Mouse (Mus musculus) left cerebral cortex, postnatal 4 days (tissue): ENCODE data around the gene Rtl3. TPM values are rescaled to one million over a fixed set of nuclear protein-coding genes. Genes with fewer than 3 reads are reported as not detected.

ENCODE experiments used
- DNase-seq: peaks from one replicate; pipeline ENCODE4 v3.0.0-alpha.2; 2022
- intact Hi-C: fragments of 180-260 bp; cut with DNase I; formaldehyde crosslinking; loops from one replicate; pipeline ENCODE4 v1.15.1; 2025
- total RNA-seq, 2 experiments: library from RNA; stranded (reverse); gene quantifications; 2 replicates each; pipeline ENCODE4 v1.2.3; 2021

Gene Rtl3
- under 1 TPM; 0.50 to 0.54 TPM for total RNA-seq

DNA sequence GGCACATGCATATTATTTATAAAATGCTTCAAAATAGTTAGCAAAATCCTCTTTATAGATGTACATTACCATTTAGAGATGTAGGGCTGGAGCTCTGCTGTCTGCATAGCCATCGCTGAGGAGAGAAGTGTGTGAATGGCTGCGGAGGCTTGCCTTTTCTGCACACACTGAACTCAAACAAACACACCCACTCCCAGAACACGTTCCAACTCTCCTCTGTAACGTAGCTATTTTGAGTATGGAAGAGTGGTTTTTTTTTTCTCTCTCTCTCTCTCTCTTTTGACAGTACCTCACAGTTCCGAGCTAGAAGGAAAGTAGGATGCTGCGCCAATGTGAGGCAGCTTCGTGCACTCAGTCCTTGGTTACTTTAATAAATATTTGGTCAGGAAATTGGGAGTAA lies at the start of gene Rtl3:
Rtl3 (minus strand) TSS at position 236 of the 400 bp plus-strand sequence.
- intact Hi-C loops, result no loop called here
- no peak for DNase-seq

- intact Hi-C loops, result no loop called here
Measured at GRCm38 (mm10) chrX:106872315-106872714, 31.9 kb upstream of the Rtl3 start.

DNA sequence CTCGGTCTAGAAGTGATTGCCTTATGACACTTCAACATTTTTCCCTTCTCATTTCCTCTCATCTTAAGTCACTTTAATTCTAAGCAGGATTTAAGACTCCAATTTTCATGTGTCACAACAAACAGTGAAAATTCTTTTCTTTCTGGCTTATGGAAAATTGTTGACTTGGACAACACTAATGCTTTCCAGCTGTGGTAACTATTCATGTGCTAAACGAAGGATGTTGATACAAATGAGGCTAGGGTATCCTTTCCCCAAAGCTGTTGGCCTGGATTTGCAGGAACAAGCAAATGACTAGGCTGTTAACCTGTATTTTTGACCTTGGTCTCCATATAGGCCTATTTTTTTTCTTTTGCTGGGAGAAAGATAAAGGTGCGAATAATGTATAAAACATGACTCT lies 31.4 kb upstream of the Rtl3 start:
- intact Hi-C loops, result no loop called here
- no peak for DNase-seq

More at GRCm38 (mm10) chrX:106872315-106872714, 31.9 kb upstream of the Rtl3 start:
- no peak for DNase-seq

DNA sequence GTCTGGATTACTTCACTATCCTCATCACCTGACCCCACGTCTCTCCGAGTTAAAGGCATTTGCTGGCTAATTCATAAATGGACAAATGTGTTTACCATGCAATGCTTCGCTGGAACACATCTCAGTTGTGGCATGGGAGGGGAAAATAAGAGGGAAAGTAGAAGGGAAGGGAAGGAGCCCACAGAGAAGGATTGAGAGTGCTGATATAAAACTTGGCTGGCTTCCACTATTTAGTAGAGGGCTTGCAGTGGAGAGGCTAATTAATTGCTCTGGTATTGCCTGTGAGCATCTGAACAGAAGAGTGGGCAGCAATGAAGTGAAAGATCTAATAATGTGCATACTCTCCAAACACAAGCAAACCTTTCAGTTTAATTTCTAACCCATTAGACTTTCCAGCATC lies 31.0 kb upstream of the Rtl3 start:
- DNase-seq, result no peak
- intact Hi-C loops, result no loop called here

DNA sequence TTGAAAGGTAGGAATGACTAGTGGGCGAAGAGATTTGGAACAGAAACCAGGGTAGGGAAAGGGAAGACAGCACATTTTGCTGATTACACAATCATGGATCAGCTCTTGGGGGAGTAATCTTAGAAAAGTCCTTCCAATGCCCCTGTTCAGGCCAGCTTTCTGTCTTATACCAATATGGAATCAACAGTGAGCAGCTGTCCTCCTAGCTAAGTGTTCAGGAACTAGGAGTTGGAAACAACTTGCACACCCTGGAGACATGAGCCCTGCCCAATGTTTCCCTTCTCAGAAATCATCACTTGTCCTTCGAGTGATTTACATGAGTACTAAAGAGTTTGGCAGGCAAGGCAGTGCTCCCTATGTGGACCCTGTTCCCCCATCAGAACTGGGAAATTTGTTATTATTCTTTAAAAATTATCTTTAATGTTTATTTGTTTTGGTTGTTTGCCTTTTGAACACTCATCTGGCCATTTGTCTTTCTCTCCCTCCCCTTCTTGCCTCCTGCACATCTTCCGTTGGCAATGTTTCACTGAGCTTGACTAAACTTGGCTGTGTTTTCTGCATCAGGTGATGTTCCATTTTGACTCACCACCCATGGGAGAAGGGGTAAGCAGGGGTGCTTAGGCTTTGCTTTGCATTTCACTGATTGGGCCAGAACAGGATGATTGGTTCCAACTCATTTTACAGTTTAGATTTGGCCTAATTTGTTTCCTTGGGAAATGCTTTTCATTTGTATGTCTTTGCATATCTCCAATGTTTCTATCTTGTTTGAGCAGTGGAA lies 13.3 kb upstream of the Rtl3 start:
- intact Hi-C loops, result no loop called here
- DNase-seq, result no peak

GRCm38 (mm10) chrX:106839591-106839990 lies 853 bp downstream of the Rtl3 start:
- intact Hi-C loops, result no loop called here
- no peak for DNase-seq

DNA sequence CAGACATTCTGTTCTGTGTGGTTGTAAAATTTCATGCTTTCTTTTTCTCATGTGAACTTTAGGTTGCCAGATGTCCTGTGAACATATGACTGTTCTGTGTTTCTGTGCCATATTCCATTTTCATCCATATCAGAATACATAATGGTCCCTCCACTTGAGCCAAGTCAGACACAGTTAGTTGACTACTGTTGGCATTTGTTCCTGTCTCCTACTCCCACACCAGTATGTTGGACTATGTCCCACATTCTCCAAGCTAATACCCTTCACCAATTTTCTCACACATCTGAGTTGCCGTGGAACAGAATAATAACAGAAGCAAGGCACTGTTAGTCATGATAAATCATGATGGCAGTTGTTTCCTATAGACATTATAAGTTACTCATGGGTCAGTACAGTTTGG lies 9.9 kb downstream of the Rtl3 start:
- DNase-seq, result no peak
- intact Hi-C loops, result no loop called here

DNA sequence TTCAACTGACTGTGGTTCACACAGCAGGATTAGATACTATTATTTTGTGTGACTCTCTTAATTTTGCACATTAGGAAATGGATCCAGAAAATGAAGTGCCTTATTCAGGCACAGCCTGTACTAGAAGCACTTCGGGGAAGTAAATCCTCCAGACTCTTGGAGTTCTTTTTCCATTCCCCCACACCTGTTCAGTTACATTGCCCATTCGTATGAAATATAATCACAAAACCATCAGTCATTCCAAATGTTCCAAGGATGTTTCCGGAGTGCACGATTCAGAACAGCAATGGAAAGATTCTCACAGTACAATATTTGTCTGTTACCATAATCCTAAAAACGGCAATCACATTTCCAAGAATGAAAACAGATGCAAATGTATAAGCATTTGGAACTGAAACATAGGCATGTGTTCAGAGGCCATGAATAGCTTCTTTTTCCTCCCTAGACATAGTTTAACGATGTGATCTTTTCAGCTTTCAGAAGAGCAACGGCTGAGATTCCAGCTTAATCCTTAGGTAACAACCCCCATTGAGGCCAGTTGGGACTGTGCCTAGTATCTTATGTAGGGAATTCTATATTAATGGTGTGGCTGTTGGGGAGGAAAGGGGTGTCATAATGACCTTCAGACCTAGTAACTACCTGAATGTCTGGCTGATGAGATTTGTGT lies 30.8 kb downstream of the Rtl3 start:
- intact Hi-C loops, result no loop called here
- DNase-seq, result no peak

DNA sequence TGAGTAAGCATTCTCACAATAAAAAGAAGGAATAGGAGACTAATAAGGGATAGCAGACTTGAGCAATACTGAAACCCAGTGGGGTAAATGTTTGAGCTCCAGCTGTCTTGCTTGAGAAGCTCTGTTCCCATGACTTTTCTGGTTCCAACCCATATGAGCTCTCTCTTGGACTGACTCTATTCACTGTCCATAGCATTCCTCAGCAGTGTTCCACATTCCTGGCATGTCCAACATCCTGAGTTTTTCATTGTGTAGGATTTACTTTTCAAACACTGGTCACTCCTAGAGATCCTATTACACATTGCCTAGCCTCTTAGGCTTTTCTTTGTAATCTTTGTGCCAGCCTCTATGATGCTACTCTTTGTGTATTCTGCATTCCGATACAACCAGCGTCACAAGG lies 36.1 kb downstream of the Rtl3 start:
- no peak for DNase-seq
- intact Hi-C loops, result no loop called here

- DNase-seq, result no peak
- intact Hi-C loops, result loop anchor here (5.0 to 10.0 kb wide), 4 partner anchors 220 to 680 kb away; no protein-coding TSS in a partner anchor
Measured at GRCm38 (mm10) chrX:106794686-106795085, 45.8 kb downstream of the Rtl3 start.

Other genes with a start within 250 kb of the Rtl3 start
- gene Cysltr1, start 237.0 kb downstream of the Rtl3 start, total RNA-seq, result under 1 TPM; 0.18 to 0.38 TPM
- 1 to 10 TPM; 1.8 to 2.4 TPM for gene Lpar4, start 80.0 kb upstream of the Rtl3 start, total RNA-seq
- not detected for gene P2ry10, start 247.8 kb upstream of the Rtl3 start, total RNA-seq